Mouse (Mus musculus) liver, embryonic 11.5 days (tissue): ENCODE measurements at regions not wholly inside any gene's neighbourhood (a gene's known extent, or its start where the extent isn't known, plus 50 kb on each side); places are given as distances from the start of the nearest gene placed in this dataset.

Experiments used
- ATAC-seq: fragments of 200-750 bp; cut with Nextera tagmentation; replicated peaks from 2 replicates; pipeline ENCODE4 v1.8.0; 2017; ENCODE audit warnings: moderate number of reproducible peaks, mild to moderate bottlenecking, moderate TSS enrichment, moderate library complexity; ENCODE audit not compliant: low FRiP score
- DNase-seq: peaks from one replicate; pipeline ENCODE4 v3.0.0-alpha.2; 2017; ENCODE audit warnings: low spot score
- H3K27ac ChIP-seq: fragments of 300-500 bp; sonication (generic); 2 replicates; pipeline ENCODE4 v1.5.1; 2014; ENCODE audit warnings: mild to moderate bottlenecking, low read depth, low read length, control low read depth
- H3K27me3 ChIP-seq: fragments of 300-500 bp; sonication (generic); replicated peaks from 2 replicates; pipeline ENCODE4 v1.6.1; 2014; ENCODE audit warnings: low read length, mixed read lengths; ENCODE audit not compliant: control insufficient read depth, insufficient read depth
- H3K36me3 ChIP-seq: fragments of 300-500 bp; sonication (generic); 2 replicates; pipeline ENCODE4 v1.6.1; 2014; ENCODE audit warnings: mild to moderate bottlenecking, low read length, moderate library complexity, mixed read lengths; ENCODE audit not compliant: control insufficient read depth, insufficient read depth
- H3K4me1 ChIP-seq: fragments of 300-500 bp; sonication (generic); replicated peaks from 2 replicates; pipeline ENCODE4 v1.6.1; 2014; ENCODE audit warnings: low read length, mixed read lengths; ENCODE audit not compliant: control insufficient read depth, insufficient read depth
- H3K4me2 ChIP-seq: fragments of 300-500 bp; sonication (generic); 2 replicates; pipeline ENCODE4 v1.6.1; 2014; ENCODE audit warnings: mild to moderate bottlenecking, control low read depth, moderate library complexity
- H3K4me3 ChIP-seq: fragments of 300-500 bp; sonication (generic); 2 replicates; pipeline ENCODE4 v1.5.1; 2014; ENCODE audit warnings: low read depth, low read length, control low read depth
- H3K9ac ChIP-seq: fragments of 300-500 bp; sonication (generic); 2 replicates; pipeline ENCODE4 v1.6.1; 2014; ENCODE audit warnings: low read depth, low read length, control low read depth
- H3K9me3 ChIP-seq: fragments of 300-500 bp; sonication (generic); 2 replicates; pipeline ENCODE4 v1.6.1; 2016; ENCODE audit warnings: low read length, inconsistent platforms, mixed read lengths; ENCODE audit not compliant: control insufficient read depth
- WGBS: fragments of 180-500 bp; shearing (Covaris S2); extraction: QIAGEN DNeasy Blood & Tissue Kit; methylation state at CpG from one replicate; pipeline ENCODE4 v1.1.7; 2014; 5-methylcytosine and 5-hydroxymethylcytosine counted together

DNA sequence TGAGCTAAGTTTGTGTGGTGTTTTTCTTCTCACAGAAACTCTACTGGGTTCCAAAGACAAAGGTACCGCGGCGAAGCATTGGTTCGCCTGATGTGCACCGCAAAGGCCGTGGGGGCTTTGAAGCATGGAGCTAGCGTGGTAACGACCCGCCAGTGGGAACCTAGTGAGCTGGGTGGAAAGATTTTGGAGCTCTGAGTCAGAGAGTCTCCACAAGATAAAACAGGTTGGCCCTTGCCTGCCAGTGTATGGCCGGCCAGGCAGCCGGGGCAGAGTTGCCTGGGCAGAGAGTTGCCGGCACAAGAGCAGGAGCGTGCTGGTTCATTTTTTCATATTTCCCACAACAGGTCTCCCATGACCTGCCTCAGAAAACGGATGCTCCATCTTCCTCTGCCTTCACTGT, 52.3 kb upstream of the Xpo1 start:
- Histone ChIP-seq H3K27ac (no peak overlapping the region), H3K4me1 (no peaks in the 10 kb centered on the region), H3K9me3 (no peaks in the 10 kb centered on the region), H3K9ac (no peak overlapping the region), H3K27me3 (no peaks in the 10 kb centered on the region), H3K36me3 (no peaks in the 10 kb centered on the region), H3K4me3 (no peak overlapping the region), H3K4me2 (no peak overlapping the region)
- WGBS, result 83% methylated on average over 14 of the region's 14 CpGs
- no peak for DNase-seq
- no peak for ATAC-seq

DNA sequence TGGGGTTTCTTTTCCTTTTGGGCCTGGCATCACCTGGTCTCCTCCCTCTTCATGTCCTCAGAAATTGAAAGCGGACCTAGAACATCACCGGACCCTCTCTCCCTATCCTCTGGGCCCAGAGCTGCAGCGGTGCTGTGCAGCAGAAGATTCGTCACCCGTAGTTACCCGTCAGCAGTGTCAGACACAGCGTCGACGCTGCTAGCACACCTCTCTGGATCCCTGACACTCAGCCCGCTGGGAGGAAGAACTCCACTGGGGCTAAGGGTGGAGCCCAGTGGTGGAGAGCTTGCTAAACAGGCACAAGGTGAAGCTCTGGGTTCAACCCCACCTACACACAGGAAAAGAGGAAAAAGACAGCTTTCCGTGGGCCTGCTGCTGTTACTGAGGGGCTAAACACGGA, 51.8 kb upstream of the Xpo1 start:
- Histone ChIP-seq H3K9ac (no peak overlapping the region), H3K4me2 (no peak overlapping the region), H3K27me3 (no peaks in the 10 kb centered on the region), H3K36me3 (no peaks in the 10 kb centered on the region), H3K27ac (no peak overlapping the region), H3K4me1 (no peaks in the 10 kb centered on the region), H3K9me3 (no peaks in the 10 kb centered on the region), H3K4me3 (no peak overlapping the region)
- DNase-seq (no peak), ATAC-seq (no peak)
- WGBS, result 66% methylated on average over 12 of the region's 12 CpGs
